Mouse (Mus musculus) left cerebral cortex, postnatal 25 days (tissue): Measurements from ENCODE around the gene Zbtb20. TPM values are rescaled to one million over a fixed set of nuclear protein-coding genes. Genes with fewer than 3 reads are reported as not detected.

Experiments
- DNase-seq, 2 experiments: peaks; one replicate each; pipeline ENCODE4 v3.0.0; 2022; ENCODE audit warnings: low spot score in 2 of 2, mixed read lengths in 1 of 2
- intact Hi-C: fragments of 180-260 bp; cut with DNase I; formaldehyde crosslinking; loops from one replicate; pipeline ENCODE4 v1.15.1; 2025
- total RNA-seq, 2 experiments: library from RNA; stranded (reverse); gene quantifications; 2 replicates each; pipeline ENCODE4 v1.2.3; 2021

Zbtb20 gene
- total RNA-seq, 2 experiments from 2014 or later, result 43.0 to 58.8 TPM

- intact Hi-C loops, result no loop called here
- DNase-seq, result no peak
These were observed 756.1 kb downstream of the Zbtb20 start for GRCm38 (mm10) chr16:43631758-43632157.

- no peak for DNase-seq
- intact Hi-C loops, result no loop called here
These were observed 758.4 kb downstream of the Zbtb20 start for GRCm38 (mm10) chr16:43634037-43634436.

GRCm38 (mm10) chr16:43637241-43637640 lies 761.6 kb downstream of the Zbtb20 start:
- no peak for DNase-seq
- intact Hi-C loops, result no loop called here

- DNase-seq, result no peak
- intact Hi-C loops, result no loop called here
These were observed 762.8 kb downstream of the Zbtb20 start for GRCm38 (mm10) chr16:43638406-43639049.

- intact Hi-C loops, result no loop called here
- DNase-seq, result no peak
These were observed 765.5 kb downstream of the Zbtb20 start for GRCm38 (mm10) chr16:43641230-43641629.

- intact Hi-C loops, result no loop called here
- DNase-seq, result no peak
These were observed 770.2 kb downstream of the Zbtb20 start for GRCm38 (mm10) chr16:43645879-43646278.

GRCm38 (mm10) chr16:43646943-43647342 lies 771.3 kb downstream of the Zbtb20 start:
- DNase-seq, result no peak
- intact Hi-C loops, result no loop called here

- no peak for DNase-seq
- intact Hi-C loops, result no loop called here
These were observed 772.0 kb downstream of the Zbtb20 start for GRCm38 (mm10) chr16:43647641-43648040.

GRCm38 (mm10) chr16:43650355-43651080 lies 774.8 kb downstream of the Zbtb20 start:
- intact Hi-C loops, result no loop called here
- no peak for DNase-seq

GRCm38 (mm10) chr16:43653288-43653687 lies 777.6 kb downstream of the Zbtb20 start:
- no peak for DNase-seq
- intact Hi-C loops, result no loop called here

- no peak for DNase-seq
- intact Hi-C loops, result no loop called here
These were observed 778.6 kb downstream of the Zbtb20 start for GRCm38 (mm10) chr16:43654269-43654668.

GRCm38 (mm10) chr16:43655183-43655787 lies 779.6 kb downstream of the Zbtb20 start:
- no peak for DNase-seq
- intact Hi-C loops, result no loop called here

- DNase-seq, result no peak
- intact Hi-C loops, result no loop called here
These were observed 785.9 kb downstream of the Zbtb20 start for GRCm38 (mm10) chr16:43661576-43661975.

GRCm38 (mm10) chr16:43662124-43663004 lies 786.7 kb downstream of the Zbtb20 start:
- intact Hi-C loops, result no loop called here
- DNase-seq, result no peak

GRCm38 (mm10) chr16:43663978-43664579 lies 788.4 kb downstream of the Zbtb20 start, which contains the start of gene Tigit:
Gene Tigit (minus strand): TSS chr16:43664146.
- no peak for DNase-seq
- intact Hi-C loops, result no loop called here

GRCm38 (mm10) chr16:43664861-43665260 lies 789.2 kb downstream of the Zbtb20 start:
- intact Hi-C loops, result no loop called here
- no peak for DNase-seq

- no peak for DNase-seq
- intact Hi-C loops, result no loop called here
These were observed 792.6 kb downstream of the Zbtb20 start for GRCm38 (mm10) chr16:43668294-43668693.

- DNase-seq, result no peak
- intact Hi-C loops, result no loop called here
These were observed 796.3 kb downstream of the Zbtb20 start for GRCm38 (mm10) chr16:43671972-43672371.

GRCm38 (mm10) chr16:43672697-43673096 lies 797.0 kb downstream of the Zbtb20 start:
- no peak for DNase-seq
- intact Hi-C loops, result no loop called here

GRCm38 (mm10) chr16:43674400-43674799 lies 798.7 kb downstream of the Zbtb20 start:
- DNase-seq, result no peak
- intact Hi-C loops, result no loop called here
